Mouse (Mus musculus) cerebellum, postnatal 25 days (tissue): ENCODE data around the gene Hoxc4.

Experiments
- DNase-seq, 2 experiments: peaks; one replicate each; pipeline ENCODE4 v3.0.0; 2021; ENCODE audit warnings: mixed read lengths in 2 of 2

Hoxc4 gene

GRCm38 (mm10) chr15:103042209-103042608, 23.5 kb downstream of the Hoxc4 start:
- DNase-seq, result no peak

- no peak for DNase-seq
Measured at GRCm38 (mm10) chr15:103051670-103052069, 32.9 kb downstream of the Hoxc4 start.

- DNase-seq, result no peak
Measured at GRCm38 (mm10) chr15:103053210-103053609, 34.5 kb downstream of the Hoxc4 start.

DNA sequence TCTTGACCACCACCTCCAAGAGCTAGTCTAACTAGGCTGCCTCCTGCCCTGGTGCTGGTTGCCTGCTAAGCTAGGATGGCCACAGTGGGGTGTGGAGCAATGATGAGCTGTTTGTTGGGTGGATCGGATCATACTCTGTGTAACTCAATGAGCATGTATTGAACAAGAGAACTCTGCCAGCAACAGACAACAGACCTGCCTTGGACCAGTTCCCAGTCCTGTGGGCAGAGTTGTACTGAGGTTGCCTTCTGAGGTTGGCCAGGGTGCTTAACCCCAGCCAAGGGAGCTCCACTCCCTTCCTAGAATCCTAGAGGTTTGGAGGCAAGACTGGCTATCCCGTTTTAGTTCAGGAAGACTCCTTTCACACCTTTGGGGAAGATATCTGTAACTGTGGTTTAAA, 37.7 kb downstream of the Hoxc4 start:
- no peak for DNase-seq

DNA sequence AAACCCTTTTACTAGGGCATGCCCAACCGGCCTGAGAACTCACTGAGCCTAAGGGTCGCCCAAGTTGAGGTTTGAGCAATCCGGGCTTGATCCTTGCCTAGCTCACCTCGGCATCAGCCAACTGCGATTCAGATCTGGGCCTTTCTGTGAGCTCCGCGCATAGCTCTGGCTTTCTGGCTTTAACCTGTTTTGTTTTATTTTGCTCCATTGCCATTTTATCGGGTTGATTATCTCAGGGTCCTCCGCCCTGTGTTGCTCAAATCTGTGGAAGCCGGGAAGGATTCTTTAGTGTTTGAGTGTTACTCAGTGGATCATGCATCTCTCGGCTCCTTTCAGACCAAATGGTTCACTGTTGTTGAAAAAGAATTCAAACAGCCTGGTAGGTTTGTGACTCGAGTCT, 40.0 kb downstream of the Hoxc4 start:
- no peak for DNase-seq

- no peak for DNase-seq
Measured at GRCm38 (mm10) chr15:103059393-103059992, 40.8 kb downstream of the Hoxc4 start.

DNA sequence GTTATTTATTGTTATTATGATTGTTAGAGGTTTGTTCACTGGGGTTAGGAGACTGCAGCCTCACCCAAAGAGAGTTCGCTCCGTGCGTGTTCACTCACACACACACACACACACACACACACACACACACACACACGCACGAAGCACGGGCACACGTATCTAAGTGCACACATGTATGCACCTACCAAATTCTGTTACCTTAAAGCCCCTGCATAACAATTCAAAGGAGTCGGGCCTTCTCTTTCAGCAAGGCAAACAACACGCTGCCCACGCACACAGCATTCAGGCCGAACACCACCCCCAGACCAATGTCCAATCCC, 41.2 kb downstream of the Hoxc4 start:
- DNase-seq, result no peak

DNA sequence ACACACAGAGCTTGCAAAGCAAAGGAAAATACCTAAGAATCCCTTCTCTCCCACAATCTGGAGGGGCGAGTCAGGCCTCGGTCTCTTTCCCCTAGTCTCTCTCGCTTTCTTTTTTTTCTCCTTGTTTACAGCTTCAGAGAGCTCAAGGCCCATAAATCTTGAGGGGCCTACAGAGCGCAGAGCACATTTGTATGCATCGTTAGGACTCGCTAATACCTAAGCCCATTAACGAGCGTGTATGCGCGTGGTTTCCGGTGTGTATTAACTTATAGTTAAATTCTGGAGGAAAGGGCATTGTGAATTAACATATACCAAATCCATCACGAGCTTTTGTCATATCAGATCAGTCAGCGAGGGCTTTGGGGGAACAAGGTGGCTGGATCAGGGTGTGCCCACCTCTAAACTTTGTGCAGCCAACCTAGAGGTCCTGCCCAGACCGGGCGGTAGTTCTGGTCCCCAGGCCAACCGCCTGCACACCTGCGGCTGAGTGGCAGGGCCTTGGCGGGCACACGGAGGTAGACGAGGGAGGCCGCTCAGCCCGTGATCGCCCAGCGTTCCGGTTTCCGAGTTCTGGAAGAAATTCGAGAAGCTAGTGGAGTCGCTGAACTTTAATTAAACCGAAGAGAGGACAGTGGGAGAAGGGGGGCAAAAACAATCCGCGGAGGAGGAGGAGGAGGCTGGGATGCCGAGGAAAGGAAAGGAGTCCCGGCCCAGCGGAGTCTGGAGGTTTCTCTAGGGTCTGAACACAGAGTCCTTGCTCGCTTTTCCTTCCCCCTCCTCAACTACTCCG, 41.8 kb downstream of the Hoxc4 start:
- DNase-seq, result peak in 1 of 2 experiments; percentile 6

- no peak for DNase-seq
Measured at GRCm38 (mm10) chr15:103061131-103061825, 42.5 kb downstream of the Hoxc4 start.

DNA sequence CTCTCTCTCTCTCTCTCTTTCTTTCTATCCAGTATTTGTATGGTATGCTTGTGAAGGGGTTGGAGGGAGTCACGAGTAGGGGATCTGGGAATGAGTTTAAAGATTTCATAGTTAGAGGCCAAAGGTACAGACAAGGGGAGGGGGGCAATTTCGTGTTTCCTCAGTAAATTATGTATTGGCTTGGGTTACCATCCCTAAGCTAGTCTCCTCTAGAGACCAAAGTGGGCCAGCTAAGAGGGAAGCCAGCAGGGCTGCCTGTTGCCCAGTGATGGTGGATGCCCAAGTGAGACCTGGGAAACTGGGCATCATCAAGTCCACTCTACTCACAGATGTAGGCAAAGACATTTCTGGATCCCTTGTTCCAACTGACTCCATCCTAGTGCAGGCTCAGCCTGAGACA, 43.3 kb downstream of the Hoxc4 start:
- no peak for DNase-seq

DNA sequence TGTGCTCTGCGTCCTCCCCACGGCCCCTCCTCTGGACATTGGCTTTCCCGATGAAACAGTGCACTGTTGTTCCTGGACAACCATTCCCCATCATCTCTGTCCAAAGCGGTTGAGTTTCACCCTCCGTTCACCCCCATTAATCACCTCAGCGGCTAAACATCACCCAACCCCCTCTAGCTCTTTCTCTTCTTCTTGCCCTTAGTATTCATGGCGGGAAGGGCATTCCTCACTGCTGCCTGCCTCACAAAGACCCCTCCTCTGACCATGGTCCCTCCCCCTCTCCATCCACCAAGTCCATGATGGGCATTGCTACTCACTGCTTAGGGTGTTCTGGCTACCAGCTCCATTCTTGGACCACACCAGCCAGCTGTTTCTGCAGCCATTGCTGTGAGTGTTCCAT, 46.9 kb downstream of the Hoxc4 start:
- no peak for DNase-seq

DNA sequence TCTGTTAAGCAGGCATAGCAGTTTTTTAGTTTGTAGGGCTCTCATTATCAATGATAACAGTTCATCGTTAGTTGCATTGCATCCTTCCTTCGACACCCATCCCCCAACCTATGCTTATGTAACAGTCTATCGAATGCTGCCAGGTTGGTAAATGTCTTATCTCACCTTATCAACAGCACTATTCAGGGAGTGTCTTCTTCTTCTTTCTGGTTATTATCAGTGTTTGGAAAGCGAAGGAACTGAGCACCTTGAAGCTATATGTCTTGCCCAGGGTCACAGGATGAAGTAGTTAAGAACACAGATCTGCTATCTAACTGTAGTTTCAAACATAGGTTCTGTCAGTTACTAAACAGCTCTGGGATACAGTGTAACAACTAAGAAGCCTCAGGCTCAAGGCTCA, 49.0 kb downstream of the Hoxc4 start:
- no peak for DNase-seq

GRCm38 (mm10) chr15:103069173-103069572, 50.4 kb downstream of the Hoxc4 start:
- no peak for DNase-seq

DNA sequence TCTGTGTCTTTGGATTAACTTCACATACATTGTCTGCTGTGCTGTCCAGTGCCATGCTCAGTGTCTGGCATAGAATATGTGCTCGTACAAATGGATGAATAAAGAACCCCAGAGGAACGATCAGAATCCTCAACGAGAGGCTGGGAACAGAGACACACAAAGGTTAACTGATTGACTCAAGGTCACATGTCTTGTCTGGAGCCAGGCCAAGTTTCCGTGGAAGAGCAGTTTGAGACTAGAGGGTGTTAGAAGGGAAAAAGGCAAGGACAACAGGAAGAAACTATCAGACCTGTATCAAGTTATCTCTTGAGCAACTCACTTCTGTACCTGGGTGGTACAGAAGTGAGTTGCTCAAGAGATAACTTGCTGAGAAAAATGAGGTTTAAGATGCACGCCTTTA, 52.5 kb downstream of the Hoxc4 start:
- DNase-seq, result no peak

GRCm38 (mm10) chr15:103074663-103075415, 56.1 kb downstream of the Hoxc4 start:
- no peak for DNase-seq

- DNase-seq, result no peak
Measured at GRCm38 (mm10) chr15:103077673-103078072, 58.9 kb downstream of the Hoxc4 start.

DNA sequence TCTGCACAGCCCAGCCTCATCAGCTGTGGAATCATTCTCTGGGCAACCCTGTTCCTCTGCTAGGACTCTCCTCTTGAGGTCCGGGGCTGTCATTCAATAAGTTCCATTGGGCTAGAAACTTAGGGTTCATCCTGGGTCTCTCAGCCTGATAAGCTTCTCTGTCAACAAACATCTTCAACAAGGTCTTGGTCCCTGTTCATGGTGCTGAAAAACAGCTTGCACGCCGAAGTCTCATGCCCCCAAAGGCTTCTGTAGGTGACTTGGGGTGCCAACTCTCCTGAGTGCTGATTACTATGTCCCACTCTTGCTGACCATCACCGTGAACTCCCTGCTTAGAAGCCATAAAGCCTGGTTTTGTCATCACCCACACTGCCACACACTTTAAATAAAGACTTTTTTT, 63.9 kb downstream of the Hoxc4 start:
- no peak for DNase-seq

GRCm38 (mm10) chr15:103083598-103083997, 64.9 kb downstream of the Hoxc4 start:
- no peak for DNase-seq

DNA sequence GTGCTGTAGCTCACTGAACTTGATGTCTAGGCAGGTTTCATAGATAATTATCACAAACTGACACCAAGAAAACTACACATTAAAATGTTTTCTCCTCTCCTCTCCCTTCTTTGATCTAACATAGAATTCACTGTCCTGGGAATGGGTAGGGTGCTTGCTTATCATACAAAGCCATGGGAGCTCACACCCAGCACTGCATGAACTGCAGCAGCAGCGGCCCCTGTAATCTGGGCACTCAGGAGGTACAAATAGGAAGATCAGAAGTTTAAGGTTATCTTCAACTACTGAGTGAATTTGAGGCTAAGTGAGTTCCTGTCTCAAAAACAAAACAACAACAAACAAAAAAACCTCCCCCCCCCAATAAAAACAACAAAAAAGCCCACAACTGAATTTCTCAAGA, 66.2 kb downstream of the Hoxc4 start:
- no peak for DNase-seq

- peak in 1 of 2 experiments; percentile 40 for DNase-seq
Measured at GRCm38 (mm10) chr15:103085831-103086671, 67.3 kb downstream of the Hoxc4 start.
